Mouse (Mus musculus): ENCODE measurements around the gene Agfg1.
"Not testable (repeated sequence)": the region's sequence is repeated elsewhere in the genome, so short reads cannot be mapped to it uniquely, and the experiment has no call there.

The Agfg1 gene

GRCm38 (mm10) chr1:82901201-82901600 lies 61.9 kb downstream of the Agfg1 start:
- DNase-seq (ENCODE audit: low read depth, low spot score): no peak

- DNase-seq (ENCODE audit: low read depth, low spot score): no peak
Observed at GRCm38 (mm10) chr1:82905886-82906285, 66.6 kb downstream of the Agfg1 start.

- DNase-seq (ENCODE audit: low read depth, low spot score): peak; percentile 37
Observed at GRCm38 (mm10) chr1:82913025-82913424, 73.7 kb downstream of the Agfg1 start, which contains the start of gene A030005L19Rik. Gene A030005L19Rik (plus strand): TSS chr1:82913325.

- DNase-seq (ENCODE audit: low read depth, low spot score): not testable (repeated sequence)
Observed at GRCm38 (mm10) chr1:82913434-82913833, 74.2 kb downstream of the Agfg1 start.

- no peak for DNase-seq (ENCODE audit: low read depth, low spot score)
Observed at GRCm38 (mm10) chr1:82924650-82925049, 85.4 kb downstream of the Agfg1 start, which contains the start of gene A030014E15Rik. Gene A030014E15Rik (plus strand): TSS chr1:82924917.

- DNase-seq (ENCODE audit: low read depth, low spot score): not testable (repeated sequence)
Observed at GRCm38 (mm10) chr1:82930558-82930957, 91.3 kb downstream of the Agfg1 start.

GRCm38 (mm10) chr1:82931326-82931725 lies 92.0 kb downstream of the Agfg1 start, which contains the start of gene Gm6217:
Gene Gm6217 (minus strand): TSS chr1:82931399.
- not testable (repeated sequence) for DNase-seq (ENCODE audit: low read depth, low spot score)

- DNase-seq (ENCODE audit: low read depth, low spot score): no peak
Observed at GRCm38 (mm10) chr1:82938666-82939065, 99.4 kb downstream of the Agfg1 start.

- DNase-seq (ENCODE audit: low read depth, low spot score): not testable (repeated sequence)
Observed at GRCm38 (mm10) chr1:82942505-82942904, 103.2 kb downstream of the Agfg1 start.

GRCm38 (mm10) chr1:82943295-82943694 lies 104.0 kb downstream of the Agfg1 start, which contains the start of gene A030003K21Rik:
Gene A030003K21Rik (minus strand): TSS chr1:82943388.
- not testable (repeated sequence) for DNase-seq (ENCODE audit: low read depth, low spot score)

GRCm38 (mm10) chr1:82946029-82946428 lies 106.7 kb downstream of the Agfg1 start:
- DNase-seq (ENCODE audit: low read depth, low spot score): not testable (repeated sequence)

- DNase-seq (ENCODE audit: low read depth, low spot score): no peak
Observed at GRCm38 (mm10) chr1:82948601-82949000, 109.3 kb downstream of the Agfg1 start.

All from 3T3-L1 (cell line).